Mouse (Mus musculus) ovary, postnatal 36 days (tissue): ENCODE measurements around the gene Clca3a2.
"Not testable (repeated sequence)": the region's sequence is repeated elsewhere in the genome, so short reads cannot be mapped to it uniquely, and the experiment has no call there.

Source experiments
- DNase-seq: peaks from one replicate; pipeline ENCODE4 v3.0.0; 2022; ENCODE audit warnings: low spot score, mixed read lengths

Gene Clca3a2

DNA sequence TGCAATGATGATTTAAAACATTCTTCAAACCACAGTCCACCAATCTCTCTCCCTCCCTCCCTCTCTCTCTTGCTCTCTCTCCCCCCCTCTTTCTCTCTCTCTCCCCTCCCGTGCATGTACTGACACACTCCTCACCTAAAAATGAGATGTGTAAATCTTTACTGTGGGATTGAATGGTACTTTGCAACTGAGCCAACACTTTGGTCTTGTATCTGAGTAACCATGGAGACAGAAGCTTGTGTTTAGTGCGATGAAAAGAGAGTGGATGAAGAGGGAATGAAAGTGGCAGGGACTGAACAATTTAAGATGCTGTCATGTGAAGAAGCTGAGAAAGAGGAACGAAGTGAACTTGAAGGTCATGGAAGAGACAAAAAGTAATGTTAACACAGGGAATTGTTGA is 71.6 kb downstream of the Clca3a2 start:
- not testable (repeated sequence) for DNase-seq
